Mouse (Mus musculus) G1E (cell line): ENCODE results near the gene Ago1.

ENCODE experiments used
- CTCF ChIP-seq: IDR thresholded peaks from 2 replicates; pipeline ENCODE4 v1.5.1; 2012; ENCODE audit warnings: low read depth, low read length, inconsistent platforms, mixed read lengths
- GATA1 ChIP-seq: IDR thresholded peaks from 2 replicates; pipeline ENCODE4 v1.6.1; 2012; ENCODE audit warnings: borderline replicate concordance, low read length, inconsistent platforms, mixed read lengths
- POLR2AphosphoS5 ChIP-seq: IDR thresholded peaks from 2 replicates; pipeline ENCODE4 v1.6.1; 2012; ENCODE audit warnings: low read depth, low read length, inconsistent platforms; ENCODE audit not compliant: insufficient replicate concordance

DNA sequence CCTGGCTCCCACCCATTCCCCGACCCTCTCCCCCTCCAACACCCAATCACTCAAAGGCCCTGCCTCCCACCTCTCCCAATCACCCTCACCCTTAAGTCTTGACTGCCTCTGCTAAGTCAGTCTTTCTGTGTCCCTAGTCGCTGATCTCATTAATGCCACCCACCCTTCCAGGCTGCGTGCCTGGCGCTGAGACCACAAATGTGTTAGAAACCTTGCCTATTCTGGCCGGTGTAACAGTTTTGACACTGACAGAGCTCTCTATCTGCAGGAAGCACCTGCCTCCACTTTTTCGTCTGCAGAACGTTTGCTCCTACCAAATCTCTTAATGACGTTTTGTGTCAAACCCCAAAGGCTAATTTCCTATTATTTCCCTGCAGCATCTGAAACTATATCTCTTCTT, 542 bp upstream of the Ago1 start:
- TF ChIP-seq CTCF (no peak), POLR2AphosphoS5 (no peak), GATA1 (no peak)
